Mouse (Mus musculus): ENCODE measurements around the gene 4930404N11Rik.

GRCm38 (mm10) chr10:81330007-81330406, 35.6 kb downstream of the 4930404N11Rik start:
- no peak for TF ChIP-seq CTCF (IDR thresholded peaks at IDR 0.05; ENCODE audit: low read depth)
- no peak for TF ChIP-seq EP300 (IDR thresholded peaks at IDR 0.05; ENCODE audit: low read depth)
